Mouse (Mus musculus): ENCODE data around the gene Spata1. TPM values are rescaled to one million over a fixed set of nuclear protein-coding genes. Genes with fewer than 3 reads are reported as not detected.

Gene Spata1
- total RNA-seq, 2 experiments from 2014 or later: 3.3 to 3.5 TPM

DNA sequence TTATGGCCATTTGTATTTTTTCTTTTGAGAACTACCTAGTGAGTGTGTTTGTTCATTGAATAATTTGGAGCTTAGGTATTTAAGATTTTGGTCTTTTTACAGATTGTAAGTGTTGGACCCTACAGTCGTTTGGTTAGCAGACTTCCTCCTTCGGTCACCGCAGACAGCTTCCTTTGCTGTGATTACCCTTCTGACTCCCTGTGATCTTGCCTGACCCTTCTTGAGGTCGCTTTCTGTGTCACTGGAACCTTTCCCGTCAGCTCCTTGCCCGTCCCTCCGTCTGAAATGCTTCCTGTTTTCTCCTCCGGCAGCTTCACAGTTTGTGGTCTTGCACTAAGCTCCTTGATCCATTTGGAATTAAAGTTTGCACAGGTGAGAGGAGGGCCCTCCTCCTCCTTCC, 77.8 kb downstream of the Spata1 start:
- DNase-seq (ENCODE audit: low spot score in 2 of 2): no peak

DNA sequence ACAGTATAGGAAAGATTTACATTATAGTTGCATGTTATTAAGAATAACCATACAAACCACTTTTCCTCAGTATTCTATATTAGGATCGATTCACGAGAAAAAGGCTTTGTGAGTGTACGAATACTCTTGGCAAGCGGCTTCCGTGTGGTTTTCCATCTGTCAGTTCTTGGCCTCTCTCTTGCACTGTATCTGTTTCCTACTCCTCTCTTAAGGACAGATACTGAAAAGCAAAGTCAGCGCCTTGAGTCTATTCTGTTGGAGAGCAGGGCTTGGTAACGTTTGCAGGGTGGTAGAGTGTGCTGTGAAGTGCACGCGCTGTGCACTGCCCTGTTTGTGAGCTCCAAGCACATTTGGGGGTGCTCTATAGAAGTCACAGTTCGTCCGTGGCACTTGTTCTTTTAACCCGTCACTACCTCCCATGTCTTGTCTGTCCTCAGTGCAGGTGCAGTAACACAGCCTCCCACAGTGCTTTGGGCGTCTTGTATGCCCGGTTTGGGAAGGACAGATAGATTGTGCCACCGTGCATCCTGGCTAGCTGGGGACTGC, 79.5 kb downstream of the Spata1 start:
- DNase-seq (ENCODE audit: low spot score in 2 of 2): no peak

DNA sequence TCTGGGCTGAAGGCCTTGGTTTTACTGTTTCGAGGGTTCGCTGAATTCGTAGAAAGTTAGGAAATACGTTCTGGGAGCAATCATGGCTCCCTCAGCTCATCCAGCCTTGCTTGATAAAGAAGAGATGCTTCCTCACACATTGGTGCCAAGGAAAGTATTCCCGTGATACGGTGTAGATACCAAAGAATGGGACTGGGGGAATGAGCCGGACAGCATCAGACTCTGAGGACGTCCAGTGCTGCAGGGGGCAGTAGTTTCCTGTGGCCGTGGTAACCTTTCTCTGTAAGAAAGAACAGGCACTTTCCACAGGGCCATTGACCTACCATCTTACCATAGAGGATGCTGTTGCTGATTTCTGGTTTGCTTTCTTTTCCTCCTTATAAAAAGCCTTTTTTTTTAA, 80.0 kb downstream of the Spata1 start:
- no peak for DNase-seq (ENCODE audit: low spot score in 2 of 2)

DNA sequence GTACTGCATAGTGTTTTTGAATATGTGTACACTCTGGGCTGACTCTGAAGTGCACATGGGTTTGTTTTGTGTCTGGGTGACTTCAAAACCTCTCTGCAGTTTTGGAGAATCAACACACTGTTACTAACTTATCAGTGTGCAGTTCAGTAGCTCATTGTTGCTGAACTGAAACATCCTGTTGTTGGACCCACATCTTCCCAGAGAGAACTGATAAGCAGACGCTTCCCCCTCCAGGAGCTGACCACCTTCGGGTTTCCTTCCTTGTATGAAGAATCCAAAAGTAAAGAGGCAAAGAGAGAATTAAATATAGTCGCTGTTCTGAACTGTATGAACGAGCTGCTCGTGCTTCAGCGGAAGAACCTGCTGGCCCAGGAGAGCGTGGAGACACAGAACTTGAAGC, 80.7 kb downstream of the Spata1 start:
- no peak for DNase-seq (ENCODE audit: low spot score in 2 of 2)

DNA sequence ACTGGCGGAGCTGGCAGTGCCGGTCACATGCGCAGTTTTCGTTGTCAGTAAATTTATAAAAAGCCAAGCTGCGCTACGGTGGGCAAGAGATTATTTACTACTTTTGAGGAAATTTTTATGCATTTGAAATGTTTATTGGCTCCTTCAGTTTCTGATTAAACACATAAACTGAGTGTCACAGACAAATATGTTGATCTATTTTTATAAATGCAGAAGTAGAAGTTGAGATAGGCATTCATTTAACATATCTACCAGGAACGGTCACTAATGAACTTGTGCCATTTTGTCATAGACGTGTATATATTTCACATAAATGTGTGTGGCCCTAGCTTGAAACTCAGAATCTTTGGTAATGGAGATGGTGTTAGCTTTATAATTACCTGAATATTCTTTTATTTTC, 81.7 kb downstream of the Spata1 start:
- DNase-seq (ENCODE audit: low spot score in 2 of 2): no peak

DNA sequence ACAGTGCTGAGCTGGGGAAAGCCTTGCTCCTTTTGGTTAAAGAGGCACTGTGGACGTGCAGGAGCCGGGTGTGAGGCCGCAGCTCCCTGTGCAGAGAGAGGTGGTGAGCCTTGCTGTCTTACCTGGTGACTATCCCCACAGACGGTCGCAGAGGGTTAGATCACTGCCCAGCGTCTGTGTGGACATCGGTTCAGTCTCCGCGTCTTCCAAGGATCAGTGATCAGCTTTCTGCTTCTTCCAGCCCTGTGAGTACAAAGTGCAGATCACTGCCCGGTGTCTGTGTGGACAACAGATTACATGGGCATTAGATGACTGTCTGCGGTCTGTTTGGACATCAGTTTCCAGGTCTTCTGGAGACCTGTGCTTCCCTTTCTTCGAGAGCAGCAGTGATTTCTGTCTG, 85.0 kb downstream of the Spata1 start:
- no peak for DNase-seq (ENCODE audit: low spot score in 2 of 2)

DNA sequence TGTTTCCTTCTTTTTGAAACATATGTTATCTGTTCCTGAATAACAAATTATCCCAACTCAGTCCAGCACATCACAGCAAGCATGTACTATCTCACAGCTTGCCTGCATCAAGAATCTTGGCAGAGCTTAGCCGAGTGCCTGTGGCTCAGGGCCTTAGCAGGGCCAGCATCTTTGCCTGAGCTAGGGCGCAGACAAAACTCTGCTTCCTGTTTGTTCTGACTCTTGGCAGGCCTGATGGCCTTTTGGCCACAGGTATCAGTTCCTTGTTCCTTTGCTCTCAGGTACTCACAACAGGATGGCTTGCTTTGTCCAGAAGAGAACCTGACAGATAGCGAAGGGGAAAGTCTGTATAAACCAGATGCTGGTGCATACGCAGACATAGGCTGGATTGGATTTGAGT, 85.6 kb downstream of the Spata1 start:
- no peak for DNase-seq (ENCODE audit: low spot score in 2 of 2)

DNA sequence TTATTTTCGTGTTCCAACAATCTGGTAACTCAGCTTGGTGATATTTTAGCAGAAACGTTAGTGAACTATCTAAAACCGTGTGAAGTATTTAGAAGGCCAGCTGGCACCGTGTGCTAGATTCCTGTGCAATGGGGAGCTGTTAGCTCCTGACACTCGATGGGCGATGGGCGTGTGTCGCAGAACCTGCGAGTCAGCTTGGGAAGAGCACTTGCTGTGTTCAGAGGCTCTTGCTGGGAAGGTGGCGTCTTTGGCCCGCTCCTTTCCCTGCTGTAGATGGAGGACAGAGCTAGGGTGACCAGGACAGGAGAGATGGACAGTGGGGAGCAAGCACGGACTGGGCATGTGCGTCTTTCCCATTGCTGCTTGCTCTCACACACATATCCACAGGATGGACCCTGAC, 86.5 kb downstream of the Spata1 start:
- DNase-seq (ENCODE audit: low spot score in 2 of 2): no peak

DNA sequence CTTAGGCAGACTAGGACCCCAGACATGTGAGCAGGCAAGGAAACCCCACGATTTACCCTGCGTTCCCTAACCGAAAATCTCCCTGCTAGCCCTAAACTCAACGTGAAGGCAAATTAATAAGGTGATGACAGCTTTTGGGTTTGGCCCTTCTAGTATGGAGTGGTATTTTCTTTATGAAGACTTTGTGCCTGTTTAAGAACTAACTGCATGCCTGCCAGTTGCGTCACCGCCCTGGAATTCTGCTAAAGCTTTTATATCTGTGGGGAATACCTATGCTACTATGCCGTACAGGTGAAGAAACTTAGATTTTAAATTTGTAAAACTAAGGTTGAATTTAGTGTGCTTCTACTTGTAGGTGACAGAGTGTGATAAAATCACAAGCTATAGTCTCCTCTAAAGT, 87.1 kb downstream of the Spata1 start:
- no peak for DNase-seq (ENCODE audit: low spot score in 2 of 2)

DNA sequence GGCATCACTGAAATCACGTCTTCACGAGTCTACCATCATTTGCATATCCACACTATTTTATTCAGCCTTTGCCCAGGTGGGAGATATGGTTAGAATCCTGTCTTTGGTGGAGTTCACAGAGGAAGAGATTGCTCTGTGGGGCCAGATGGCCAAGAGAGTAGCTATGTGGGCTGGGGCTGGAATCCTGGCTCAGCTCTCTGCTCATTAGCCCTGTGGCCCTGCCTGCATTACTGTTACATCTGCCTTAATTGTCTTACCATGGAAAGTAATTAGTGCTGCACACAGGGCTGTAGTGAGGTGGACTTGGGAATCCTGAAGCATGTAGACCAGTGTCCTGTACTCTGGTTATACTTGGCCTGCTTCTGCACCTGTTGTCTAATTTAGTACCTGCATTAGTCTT, 87.5 kb downstream of the Spata1 start:
- DNase-seq (ENCODE audit: low spot score in 2 of 2): no peak

DNA sequence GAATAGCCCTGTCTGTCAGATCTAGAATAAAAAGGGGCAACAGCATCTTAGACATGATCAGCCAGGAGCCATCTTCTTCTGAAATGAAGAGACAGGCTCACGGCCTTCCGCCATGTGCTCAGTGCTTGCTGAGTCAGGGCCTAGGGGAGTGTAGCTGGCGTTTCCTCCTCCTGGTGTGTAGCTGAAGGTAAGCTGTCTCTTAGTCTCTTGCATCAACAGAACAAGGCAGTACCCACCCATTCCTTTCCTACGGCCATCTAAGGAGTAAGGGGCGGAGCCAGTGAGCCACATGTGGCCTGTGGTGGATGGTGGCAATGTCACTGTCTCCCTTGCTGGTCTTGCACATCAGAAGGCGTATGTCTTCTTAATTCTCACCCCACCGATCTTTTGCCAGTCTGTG, 89.4 kb downstream of the Spata1 start:
- no peak for DNase-seq (ENCODE audit: low spot score in 2 of 2)

Other genes with a start within 250 kb of the Spata1 start
- 10 to 100 TPM; 20.2 to 22.6 TPM for gene Ssx2ip, start 95.1 kb downstream of the Spata1 start, total RNA-seq (2021)
- 1 to 10 TPM; 7.9 to 8.6 TPM for gene Ctbs, start 50.0 kb downstream of the Spata1 start, total RNA-seq (2021)
- gene Gng5, start 54 bp upstream of the Spata1 start, total RNA-seq (2021): 100 to 1,000 TPM; 238 to 270 TPM
- gene Rpf1, start 21.7 kb upstream of the Spata1 start, total RNA-seq (2021): 10 to 100 TPM; 16.8 to 25.5 TPM
- 1 to 10 TPM in 1 of 2 experiments, not detected in 1; 1.9 TPM for gene Uox, start 70.7 kb upstream of the Spata1 start, total RNA-seq (2021)
- under 1 TPM; 0.10 to 0.12 TPM for gene Dnase2b, start 115.8 kb upstream of the Spata1 start, total RNA-seq (2021)
- gene 4930503B20Rik, start 151.6 kb upstream of the Spata1 start, total RNA-seq (2021): not detected
- gene Samd13, start 185.8 kb upstream of the Spata1 start, total RNA-seq (2021): 1 to 10 TPM in 1 of 2 experiments, under 1 TPM in 1; 0.86 to 1.1 TPM